Mouse (Mus musculus): ENCODE measurements around the gene Ptger1.

- no peak for TF ChIP-seq CTCF (IDR thresholded peaks at IDR 0.05; ENCODE audit: low read depth, low read length)
- TF ChIP-seq GATA1 (IDR thresholded peaks at IDR 0.05; ENCODE audit: borderline replicate concordance, low read length): no peak
- no peak for TF ChIP-seq TAL1 (conservative IDR thresholded peaks at IDR 0.05; ENCODE audit: low read depth, low read length)
- TF ChIP-seq POLR2AphosphoS5 (IDR thresholded peaks at IDR 0.05; ENCODE audit: insufficient replicate concordance, low read depth, low read length): no peak
These were observed 12.8 kb upstream of the Ptger1 start for GRCm38 (mm10) chr8:83653662-83654017.
